Mouse (Mus musculus) heart, postnatal 36 days (tissue): ENCODE measurements at regions not wholly inside any gene's neighbourhood (a gene's known extent, or its start where the extent isn't known, plus 50 kb on each side); places are given as distances from the start of the nearest gene placed in this dataset.

Experiments
- DNase-seq, 2 experiments: peaks; one replicate each; pipeline ENCODE4 v3.0.0; 2021 to 2022
- intact Hi-C: fragments of 180-260 bp; cut with DNase I; formaldehyde crosslinking; loops from one replicate; pipeline ENCODE4 v1.15.1; 2025

- no peak for DNase-seq
- intact Hi-C loops, result no loop called here
These were observed 262.9 kb upstream of the Gm5148 start for GRCm38 (mm10) chr3:37987007-37987774.

DNA sequence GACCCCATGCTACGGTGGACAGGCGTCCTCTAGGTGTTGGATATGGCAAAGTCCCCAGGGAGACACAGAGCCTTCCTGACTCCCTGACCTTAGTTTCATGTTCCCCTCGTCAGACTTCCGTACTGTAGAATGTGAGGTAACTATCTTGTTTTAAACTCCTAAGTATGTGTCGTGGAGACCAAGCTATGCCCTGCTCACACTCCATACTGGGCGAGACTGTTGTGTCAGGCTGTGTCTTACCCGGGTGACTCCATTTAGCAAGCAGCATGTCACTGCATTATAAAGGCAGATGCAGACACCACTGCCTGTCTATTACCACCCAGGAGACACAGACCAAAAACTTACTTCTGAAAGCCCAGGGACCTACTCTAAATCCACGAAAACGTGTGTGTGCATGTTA lies 260.4 kb upstream of the Gm5148 start:
- intact Hi-C loops, result no loop called here
- no peak for DNase-seq

DNA sequence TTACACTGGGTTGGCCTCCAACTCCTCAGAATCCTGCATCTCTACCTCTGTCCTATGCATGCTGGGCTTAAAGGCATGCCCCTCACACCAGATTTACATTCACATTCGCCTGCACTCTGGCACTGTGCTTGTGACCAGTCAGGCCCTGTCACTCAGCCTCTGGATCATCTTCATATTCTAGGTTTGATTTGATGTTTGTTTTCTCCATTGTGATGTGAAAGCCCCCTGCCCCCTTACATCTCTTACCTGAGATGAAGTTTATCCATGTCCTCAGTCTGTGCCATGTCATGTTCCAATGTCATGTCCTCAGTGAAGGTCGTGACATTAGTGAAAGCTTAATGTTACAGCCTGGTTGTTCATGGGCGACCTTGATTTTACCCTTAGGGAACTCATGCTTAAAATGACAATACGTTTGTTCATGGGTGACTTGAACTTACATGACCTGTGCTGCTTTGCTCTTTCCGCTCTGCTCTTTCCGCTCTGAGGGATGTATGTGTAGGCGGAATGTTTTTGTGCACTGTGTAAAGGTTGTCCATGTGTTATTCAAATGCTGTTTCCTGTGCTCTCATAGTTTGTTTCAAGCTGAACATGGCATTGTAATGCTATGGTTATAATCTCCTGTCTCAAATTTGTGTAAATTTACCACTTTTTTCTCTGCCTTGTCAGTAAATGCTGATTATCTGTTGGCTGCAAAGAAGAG lies 257.3 kb upstream of the Gm5148 start:
- intact Hi-C loops, result loop anchor here (2.0 kb wide), 1 partner anchor 33 kb away; no protein-coding TSS in a partner anchor
- DNase-seq, result no peak

GRCm38 (mm10) chr3:37979871-37980270 lies 255.6 kb upstream of the Gm5148 start:
- intact Hi-C loops, result loop anchor here (2.0 to 5.0 kb wide), 3 partner anchors 35 to 197 kb away; no protein-coding TSS in a partner anchor

GRCm38 (mm10) chr3:37978481-37978880 lies 254.2 kb upstream of the Gm5148 start:
- intact Hi-C loops, result loop anchor here (5.0 kb wide), 2 partner anchors 139 to 199 kb away; no protein-coding TSS in a partner anchor
- DNase-seq, result peak; percentile 82 to 84

More at GRCm38 (mm10) chr3:37979871-37980270, 255.6 kb upstream of the Gm5148 start:
- DNase-seq, result no peak

DNA sequence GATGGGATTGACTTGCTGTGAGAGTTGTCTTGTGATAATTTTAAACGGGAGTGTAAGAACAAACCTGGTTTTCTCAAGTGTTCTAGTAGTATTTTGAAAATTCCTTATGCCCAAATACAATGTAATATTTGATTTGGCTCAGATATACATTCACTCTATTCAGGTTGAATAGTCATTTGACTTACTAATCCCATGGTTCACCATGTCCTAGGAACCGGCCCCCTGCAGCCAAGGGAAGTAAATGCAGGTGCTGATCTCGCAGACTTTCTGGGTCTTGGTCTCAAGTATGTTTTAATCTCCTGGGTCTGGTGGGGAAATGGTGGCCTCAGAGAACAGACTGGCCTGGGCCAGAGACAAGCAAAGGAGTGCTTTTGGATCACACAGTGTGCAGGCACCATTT lies 253.2 kb upstream of the Gm5148 start:
- intact Hi-C loops, result loop anchor here (2.0 to 5.0 kb wide), 3 partner anchors 39 to 200 kb away; no protein-coding TSS in a partner anchor
- no peak for DNase-seq

DNA sequence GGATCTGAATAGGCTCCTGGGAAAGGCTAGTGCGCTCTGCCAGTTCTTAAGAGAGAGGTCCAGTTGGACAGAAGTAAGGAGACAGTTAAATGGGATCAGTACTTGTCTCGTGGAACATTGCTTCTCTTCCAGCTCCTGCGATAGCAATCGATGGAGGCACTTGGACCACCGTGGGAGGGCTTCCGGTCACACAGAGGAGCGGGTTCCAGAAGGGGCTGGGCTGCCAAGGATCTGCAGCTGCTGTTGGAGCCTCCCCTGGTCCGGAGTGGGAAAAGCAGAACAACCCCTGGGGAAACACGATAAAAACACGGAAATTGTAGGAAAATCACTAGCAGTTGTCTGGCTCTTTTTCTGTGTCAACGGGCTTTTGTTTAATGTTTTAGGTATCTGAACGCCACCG lies 252.3 kb upstream of the Gm5148 start:
- DNase-seq, result peak; percentile 80 to 84
- intact Hi-C loops, result loop anchor here (1.0 to 5.0 kb wide), 4 partner anchors 38 to 337 kb away; partner anchors contain the start of gene Spry1

- intact Hi-C loops, result loop anchor here (2.0 to 5.0 kb wide), 3 partner anchors 142 to 204 kb away; no protein-coding TSS in a partner anchor
- peak in 1 of 2 experiments; percentile 12 for DNase-seq
These were observed 251.0 kb upstream of the Gm5148 start for GRCm38 (mm10) chr3:37975194-37975756.

- intact Hi-C loops, result no loop called here
- no peak for DNase-seq
These were observed 248.6 kb upstream of the Gm5148 start for GRCm38 (mm10) chr3:37972931-37973330.

DNA sequence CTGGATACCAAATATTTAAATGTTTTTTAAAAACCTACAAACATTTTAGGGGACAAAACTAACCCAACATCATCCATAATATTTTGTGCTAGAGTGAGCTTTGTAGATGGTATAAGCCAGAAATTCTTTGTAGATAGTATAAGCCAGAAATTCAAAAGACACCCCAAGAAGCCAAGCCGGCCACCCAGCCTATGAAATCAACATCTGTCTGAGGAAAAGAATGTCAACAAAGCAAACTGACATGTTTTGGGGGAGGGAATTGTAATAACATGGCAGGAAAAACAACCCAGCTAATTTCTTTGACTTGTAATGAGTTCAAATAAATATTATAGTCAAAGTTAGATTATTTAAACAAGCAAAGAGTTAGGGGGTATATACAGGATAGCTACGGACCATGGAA lies 246.9 kb upstream of the Gm5148 start:
- DNase-seq, result no peak
- intact Hi-C loops, result no loop called here

- intact Hi-C loops, result no loop called here
- no peak for DNase-seq
These were observed 244.4 kb upstream of the Gm5148 start for GRCm38 (mm10) chr3:37968654-37969053.

DNA sequence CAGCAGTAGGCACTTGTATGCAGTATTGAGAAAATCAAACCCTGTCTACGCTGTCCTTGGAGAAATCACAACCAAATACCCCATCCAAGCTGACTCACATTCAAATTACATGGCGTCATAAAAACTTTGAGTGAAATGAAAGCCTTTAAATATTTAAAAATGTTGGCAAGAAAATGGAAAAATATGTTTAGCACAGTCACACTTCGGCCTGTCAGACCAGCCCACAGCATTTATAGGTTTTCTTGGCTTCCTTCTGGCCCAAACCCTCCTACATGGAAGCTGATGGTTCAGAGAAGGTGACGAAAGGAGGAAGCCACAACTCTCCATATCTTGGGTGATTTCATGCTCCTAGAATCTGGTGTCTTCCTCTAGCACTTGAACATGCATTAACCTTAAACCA lies 240.9 kb upstream of the Gm5148 start:
- no peak for DNase-seq
- intact Hi-C loops, result no loop called here

GRCm38 (mm10) chr3:37964083-37964482 lies 239.8 kb upstream of the Gm5148 start:
- intact Hi-C loops, result no loop called here
- DNase-seq, result no peak

DNA sequence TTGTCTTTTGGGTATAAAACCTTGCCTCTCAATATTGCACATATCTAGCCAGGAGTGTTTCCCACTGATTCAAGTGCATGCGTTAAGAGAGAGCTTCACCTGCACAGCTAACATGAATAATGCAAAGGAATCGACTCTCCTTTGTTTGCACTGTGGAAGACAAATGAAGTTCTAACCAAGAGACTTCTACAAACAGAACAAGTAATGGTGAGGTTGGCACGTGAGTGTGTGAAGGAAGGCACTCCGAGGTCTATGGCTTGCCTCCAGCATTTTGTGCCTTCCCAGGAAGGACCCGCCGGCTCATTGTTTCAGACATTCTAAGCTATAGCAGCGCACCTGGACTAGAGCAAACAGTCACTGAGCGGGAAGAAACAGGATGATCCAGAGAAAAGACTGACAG lies 238.5 kb upstream of the Gm5148 start:
- DNase-seq, result no peak
- intact Hi-C loops, result no loop called here

GRCm38 (mm10) chr3:37962043-37962810 lies 237.9 kb upstream of the Gm5148 start:
- no peak for DNase-seq
- intact Hi-C loops, result no loop called here

- intact Hi-C loops, result no loop called here
- no peak for DNase-seq
These were observed 234.2 kb upstream of the Gm5148 start for GRCm38 (mm10) chr3:37958361-37958978.

DNA sequence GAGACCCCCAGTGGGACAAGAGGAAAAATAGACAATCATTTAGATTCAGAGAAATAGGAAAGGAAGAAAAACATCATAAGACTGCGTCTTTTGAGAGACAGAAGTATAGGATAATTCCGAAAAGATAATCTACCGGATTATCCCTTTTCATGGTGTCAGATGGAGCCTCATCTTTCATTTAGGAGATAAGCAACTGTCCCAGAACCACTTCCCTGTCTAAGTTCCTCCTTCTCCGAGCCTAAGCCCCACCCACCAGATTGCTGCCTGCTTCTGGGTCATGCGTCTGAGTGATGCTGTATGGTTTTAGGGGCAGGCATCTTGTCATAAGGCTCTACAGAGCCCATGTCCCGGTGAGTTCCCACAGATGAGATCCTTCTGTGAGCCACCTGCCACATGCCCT lies 232.3 kb upstream of the Gm5148 start:
- DNase-seq, result no peak
- intact Hi-C loops, result no loop called here

GRCm38 (mm10) chr3:37952891-37953290 lies 228.6 kb upstream of the Gm5148 start:
- DNase-seq, result no peak
- intact Hi-C loops, result loop anchor here (2.0 kb wide), 2 partner anchors 314 to 480 kb away; partner anchors contain the start of gene Spry1

DNA sequence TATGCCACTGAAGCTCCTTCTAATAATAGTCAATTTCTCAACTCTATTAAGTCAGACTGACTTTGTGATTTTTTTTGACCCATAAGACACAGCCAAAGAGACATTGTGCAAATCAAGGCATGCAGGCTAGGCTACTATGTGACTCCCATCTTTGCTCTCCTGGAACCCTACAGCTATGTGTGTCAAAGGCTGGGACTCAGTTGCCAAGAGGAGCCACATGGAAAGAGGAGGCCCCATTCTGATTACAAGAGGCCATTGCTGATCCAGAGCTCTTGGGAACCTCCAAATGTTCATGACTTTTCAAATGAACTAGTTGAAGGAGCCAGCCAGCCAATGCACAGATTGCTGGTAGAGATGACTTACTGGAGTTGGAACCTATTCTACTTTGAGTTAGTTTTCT lies 228.0 kb upstream of the Gm5148 start:
- intact Hi-C loops, result loop anchor here (2.0 kb wide), 2 partner anchors 313 to 479 kb away; partner anchors contain the start of gene Spry1
- DNase-seq, result no peak

GRCm38 (mm10) chr3:37943661-37944060 lies 219.4 kb upstream of the Gm5148 start:
- intact Hi-C loops, result no loop called here
- DNase-seq, result no peak
